Mouse (Mus musculus): Measurements from ENCODE around the gene Pygo2. TPM values are rescaled to one million over a fixed set of nuclear protein-coding genes. Genes with fewer than 3 reads are reported as not detected.

Gene Pygo2
- polyA plus RNA-seq, 2 experiments from 2014 or later = 8.6 to 9.6 TPM

- ATAC-seq = no peak
Measured at GRCm38 (mm10) chr3:89456726-89457665, 27.0 kb downstream of the Pygo2 start.

DNA sequence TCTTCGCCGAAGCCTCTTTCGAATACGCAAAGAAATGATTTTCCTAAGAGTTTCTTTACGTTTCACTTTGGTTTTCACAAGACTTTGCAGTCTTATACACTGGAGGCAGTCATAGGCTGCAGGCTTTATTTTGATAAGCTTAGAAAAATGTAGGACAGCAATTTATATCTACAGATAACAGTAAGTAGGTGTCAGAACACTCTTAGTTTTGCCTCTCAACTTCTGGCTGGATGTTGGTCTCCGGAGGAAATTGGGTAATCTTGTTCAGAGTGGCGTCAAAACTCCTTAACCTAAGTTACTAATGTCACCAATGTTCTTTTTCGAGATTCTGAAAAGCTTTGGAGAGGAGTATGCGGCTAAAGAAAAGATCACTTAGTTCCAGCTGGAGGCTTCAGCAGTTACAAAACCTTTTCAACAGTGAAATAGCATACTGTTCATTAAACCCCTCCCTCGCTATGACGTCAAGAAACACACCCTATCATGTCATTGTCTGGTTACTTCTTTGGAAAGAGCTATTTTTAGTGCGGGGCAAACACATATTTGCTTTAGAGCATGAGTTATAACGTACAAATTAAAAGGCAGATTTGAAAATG is 28.5 kb downstream of the Pygo2 start:
- peak; percentile 62 for ATAC-seq

DNA sequence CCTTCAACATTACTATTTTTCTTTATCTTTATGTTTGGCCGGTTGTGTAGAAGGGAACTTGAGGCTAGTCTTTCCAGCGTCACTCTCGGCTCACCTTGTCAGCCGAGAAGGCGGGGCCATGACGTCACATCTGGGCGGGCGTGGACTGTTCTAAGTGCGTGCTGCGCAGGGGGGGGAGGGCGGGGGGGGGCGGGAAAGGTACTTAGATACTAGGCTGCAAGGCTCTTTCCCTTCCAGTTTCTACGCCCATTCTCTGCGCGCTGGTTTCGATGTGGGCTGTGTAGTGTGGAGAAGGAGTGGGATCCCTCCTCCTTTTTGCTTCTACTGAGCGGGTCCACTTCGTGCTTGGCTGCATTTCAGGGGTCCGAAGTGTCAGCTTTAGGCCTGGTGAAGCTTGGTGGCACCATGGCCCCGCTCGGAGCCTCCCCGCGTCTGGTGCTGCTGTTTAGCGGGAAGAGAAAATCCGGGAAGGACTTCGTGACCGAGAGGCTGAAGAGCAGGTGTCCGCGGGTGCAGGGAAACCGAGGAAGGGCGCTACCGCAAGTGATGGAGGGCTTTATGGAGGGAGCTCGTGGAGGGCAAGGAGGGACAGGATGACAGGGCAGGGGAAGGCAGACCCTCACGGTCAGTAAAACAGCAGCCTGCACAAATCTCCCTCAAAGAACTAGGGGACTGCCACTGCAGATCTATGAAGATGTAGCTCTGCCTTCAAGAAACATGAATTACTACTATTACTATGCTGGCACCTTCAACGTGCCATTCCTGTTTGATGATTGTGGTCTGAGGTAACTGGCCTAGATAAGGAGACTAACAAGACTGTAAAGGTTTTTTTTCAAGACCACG is 29.2 kb downstream of the Pygo2 start:
- ATAC-seq = peak; percentile 74

GRCm38 (mm10) chr3:89468268-89468667 is 38.3 kb downstream of the Pygo2 start:
- ATAC-seq = no peak

- ATAC-seq = no peak
Measured at GRCm38 (mm10) chr3:89472280-89472679, 42.3 kb downstream of the Pygo2 start.

DNA sequence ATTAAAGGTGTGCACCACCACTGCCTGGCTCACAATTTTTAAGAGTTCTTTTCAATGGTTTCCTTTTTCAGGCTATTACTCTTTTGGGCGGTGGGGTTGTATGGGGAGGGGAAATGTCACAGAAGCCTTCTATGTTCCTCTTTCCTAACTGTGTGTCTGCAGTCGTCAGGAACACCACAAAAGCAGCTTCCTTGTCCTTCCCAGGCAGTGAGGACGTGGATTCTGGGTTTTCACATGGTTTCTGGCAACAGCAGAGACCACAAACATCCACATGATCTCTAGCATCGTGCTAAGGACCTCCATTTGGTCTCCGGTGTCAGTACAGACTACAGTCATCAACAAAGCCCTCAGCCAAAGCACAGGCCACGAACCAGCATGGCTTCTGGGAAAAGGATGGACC is 43.8 kb downstream of the Pygo2 start:
- ATAC-seq = no peak

- ATAC-seq = no peak
Measured at GRCm38 (mm10) chr3:89479055-89479454, 49.0 kb downstream of the Pygo2 start.

GRCm38 (mm10) chr3:89481488-89481887 is 51.5 kb downstream of the Pygo2 start:
- no peak for ATAC-seq

GRCm38 (mm10) chr3:89482249-89482648 is 52.2 kb downstream of the Pygo2 start:
- ATAC-seq = no peak

Other genes with a start within 250 kb of the Pygo2 start
- 100 to 1,000 TPM; 158 to 168 TPM for gene Fam189b, start 247.1 kb upstream of the Pygo2 start, polyA plus RNA-seq (2017; shearing (Covaris generic))
- gene Gba, start 227.3 kb upstream of the Pygo2 start, polyA plus RNA-seq (2017; shearing (Covaris generic)) = 10 to 100 TPM; 72.1 to 75.6 TPM
- 1 to 10 TPM in 1 of 2 experiments, under 1 TPM in 1; 0.22 to 2.4 TPM for gene Thbs3, start 215.0 kb upstream of the Pygo2 start, polyA plus RNA-seq (2017; shearing (Covaris generic))
- gene Mtx1, start 203.1 kb upstream of the Pygo2 start, polyA plus RNA-seq (2017; shearing (Covaris generic)) = 100 to 1,000 TPM in 1 of 2 experiments, 10 to 100 TPM in 1; 90.7 to 112 TPM
- gene Muc1, start 201.2 kb upstream of the Pygo2 start, polyA plus RNA-seq (2017; shearing (Covaris generic)) = under 1 TPM; 0.88 to 0.97 TPM
- gene Krtcap2, start 184.2 kb upstream of the Pygo2 start, polyA plus RNA-seq (2017; shearing (Covaris generic)) = 100 to 1,000 TPM; 275 to 319 TPM
- gene Trim46, start 183.9 kb upstream of the Pygo2 start, polyA plus RNA-seq (2017; shearing (Covaris generic)) = 1 to 10 TPM; 2.1 to 3.4 TPM
- gene Dpm3, start 170.9 kb upstream of the Pygo2 start, polyA plus RNA-seq (2017; shearing (Covaris generic)) = 100 to 1,000 TPM; 124 to 160 TPM
- 100 to 1,000 TPM; 195 to 254 TPM for gene Slc50a1, start 159.6 kb upstream of the Pygo2 start, polyA plus RNA-seq (2017; shearing (Covaris generic))
- not detected for gene Efna1, start 149.1 kb upstream of the Pygo2 start, polyA plus RNA-seq (2017; shearing (Covaris generic))
- not detected for gene Efna3, start 107.2 kb upstream of the Pygo2 start, polyA plus RNA-seq (2017; shearing (Covaris generic))
- under 1 TPM; 0.28 to 0.50 TPM for gene Efna4, start 92.2 kb upstream of the Pygo2 start, polyA plus RNA-seq (2017; shearing (Covaris generic))
- 10 to 100 TPM in 1 of 2 experiments, 1 to 10 TPM in 1; 7.7 to 12.7 TPM for gene Adam15, start 80.2 kb upstream of the Pygo2 start, polyA plus RNA-seq (2017; shearing (Covaris generic))
- gene Dcst2, start 68.2 kb upstream of the Pygo2 start, polyA plus RNA-seq (2017; shearing (Covaris generic)) = under 1 TPM in 1 of 2 experiments, not detected in 1; 0.15 TPM
- gene Dcst1, start 65.0 kb upstream of the Pygo2 start, polyA plus RNA-seq (2017; shearing (Covaris generic)) = under 1 TPM; 0.54 to 0.79 TPM
- 10 to 100 TPM; 13.2 to 16.5 TPM for gene Zbtb7b, start 35.4 kb upstream of the Pygo2 start, polyA plus RNA-seq (2017; shearing (Covaris generic))
- 1 to 10 TPM in 1 of 2 experiments, not detected in 1; 2.4 TPM for gene Lenep, start 27.4 kb upstream of the Pygo2 start, polyA plus RNA-seq (2017; shearing (Covaris generic))
- gene Flad1, start 18.3 kb upstream of the Pygo2 start, polyA plus RNA-seq (2017; shearing (Covaris generic)) = 10 to 100 TPM; 37.7 to 45.7 TPM
- gene Cks1b, start 11.8 kb upstream of the Pygo2 start, polyA plus RNA-seq (2017; shearing (Covaris generic)) = 10 to 100 TPM; 70.8 to 92.3 TPM
- gene Shc1, start 11.8 kb upstream of the Pygo2 start, polyA plus RNA-seq (2017; shearing (Covaris generic)) = 10 to 100 TPM; 29.6 to 43.2 TPM
- 10 to 100 TPM; 35.6 to 47.3 TPM for gene Pbxip1, start 6.5 kb downstream of the Pygo2 start, polyA plus RNA-seq (2017; shearing (Covaris generic))
- 10 to 100 TPM; 31.4 to 41.9 TPM for gene Pmvk, start 24.3 kb downstream of the Pygo2 start, polyA plus RNA-seq (2017; shearing (Covaris generic))
- gene Kcnn3, start 90.0 kb downstream of the Pygo2 start, polyA plus RNA-seq (2017; shearing (Covaris generic)) = not detected